ENCODE assay signal across 9 mouse cellular contexts in the genomic region with DNA sequence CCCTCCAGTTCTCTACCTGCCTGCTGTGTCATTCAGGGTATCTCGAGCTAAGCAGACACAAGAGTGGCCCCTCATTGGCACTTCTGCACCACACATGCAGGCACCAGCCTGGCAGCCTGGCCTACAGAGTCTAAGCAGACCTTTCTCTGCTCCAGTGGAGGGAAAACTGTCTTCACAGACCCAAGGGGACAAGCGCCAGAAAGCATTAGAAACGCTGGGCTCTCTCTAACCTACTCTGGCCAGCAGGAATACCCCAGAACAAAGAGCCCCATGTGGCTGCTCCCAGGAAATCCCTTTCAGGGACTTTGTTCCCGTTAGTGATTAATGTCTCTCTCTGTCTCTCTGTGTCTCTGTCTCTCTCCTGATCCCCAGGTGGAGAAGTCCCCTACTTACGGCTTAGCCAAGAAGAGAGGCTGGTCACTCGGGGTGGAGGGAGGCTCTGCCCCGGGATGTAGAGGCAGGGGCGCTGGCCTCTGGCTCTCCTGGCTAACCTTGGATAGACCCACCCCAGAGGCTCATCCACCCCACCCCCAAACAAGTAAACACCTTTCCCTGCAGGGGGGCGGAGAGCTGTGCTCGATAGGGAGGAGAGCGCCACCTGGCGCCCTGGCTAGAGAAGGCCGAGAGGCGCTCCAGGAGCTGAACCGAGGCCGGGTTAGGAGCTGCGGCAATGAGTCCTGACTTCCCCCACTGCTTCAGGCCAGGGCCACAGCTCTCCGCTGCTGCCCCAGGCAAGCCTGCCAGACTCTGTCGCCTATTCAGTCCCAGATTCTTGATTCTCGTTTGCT. TPM values are rescaled to one million over a fixed set of nuclear protein-coding genes. Genes with fewer than 3 reads are reported as not detected.
DNase-seq lines count a peak whose midpoint lies in the region; ATAC-seq and TF ChIP-seq lines count a peak whose summit lies in the region.
"Had no signal": no experiment of that assay in that cellular context is flagged by ENCODE, and none has a peak within 500 bp of the region (broad histone marks: within the 10 kb centered on the region; RNA-seq: fewer than 3 reads in every experiment).

No protein-coding gene starts in this region.

- no peaks in the 10 kb centered on the region for H3K36me3 ChIP-seq in C2C12 (ENCODE audit: control insufficient read depth, insufficient read depth)
- H3K36me3 ChIP-seq in forebrain, embryonic 11.5 days (ENCODE audit: control insufficient read depth, insufficient read depth, low read length): no peaks in the 10 kb centered on the region
- H3K36me3 ChIP-seq in heart, embryonic 14.5 days (ENCODE audit: control insufficient read depth, insufficient read depth, low read length): no peaks in the 10 kb centered on the region
- H3K36me3 ChIP-seq in kidney, postnatal 0 days (ENCODE audit: insufficient read depth, low read length): no peaks in the 10 kb centered on the region
- H3K36me3 ChIP-seq in stomach, postnatal 0 days (ENCODE audit: control insufficient read depth, insufficient read depth, low read length): no peaks in the 10 kb centered on the region

- peak overlapping the region; percentile 51; the same call in 1 of the 2 replicates for H3K9ac ChIP-seq in forebrain, embryonic 11.5 days (ENCODE audit: low read length)
- H3K9ac ChIP-seq in heart, embryonic 14.5 days (ENCODE audit: low read length): peak overlapping the region; percentile 44
- H3K9ac ChIP-seq in kidney, postnatal 0 days (ENCODE audit: low read depth, low read length): no peak overlapping the region
- no peak overlapping the region for H3K9ac ChIP-seq in stomach, postnatal 0 days (ENCODE audit: low read length)

- no peaks in the 10 kb centered on the region for H3K79me3 ChIP-seq in C2C12 (ENCODE audit: low read depth)

- peak overlapping the region; percentile 97 for H3K27ac ChIP-seq in forebrain, embryonic 11.5 days (ENCODE audit: low read depth, low read length)
- H3K27ac ChIP-seq in heart, embryonic 14.5 days (replicated peaks in 1 of 2; ENCODE audit: control insufficient read depth in 1 of 2, insufficient read depth in 1 of 2, low read depth in 2 of 2, low read length in 2 of 2): no peak overlapping the region
- H3K27ac ChIP-seq in kidney, postnatal 0 days: no peak overlapping the region
- no peak overlapping the region for H3K27ac ChIP-seq in stomach, postnatal 0 days (replicated peaks)

- peaks cover 17% of the 10 kb centered on the region; the same call in 1 of the 2 replicates for H3K4me1 ChIP-seq in forebrain, embryonic 11.5 days (replicated peaks; ENCODE audit: control insufficient read depth, insufficient read depth, low read length)
- H3K4me1 ChIP-seq in heart, embryonic 14.5 days (ENCODE audit: control insufficient read depth in 2 of 2, insufficient read depth in 2 of 2, low read length in 2 of 2): peaks cover 36 to 40% of the 10 kb centered on the region in 2 experiments
- no peaks in the 10 kb centered on the region; the same call in 1 of the 2 replicates for H3K4me1 ChIP-seq in kidney, postnatal 0 days (replicated peaks; ENCODE audit: insufficient read depth, low read length)
- no peaks in the 10 kb centered on the region for H3K4me1 ChIP-seq in stomach, postnatal 0 days (replicated peaks; ENCODE audit: control insufficient read depth, insufficient read depth)

- H3K79me2 ChIP-seq in C2C12 (ENCODE audit: control insufficient read depth, insufficient read depth): no peaks in the 10 kb centered on the region

- H3K27me3 ChIP-seq in C2C12 (ENCODE audit: control insufficient read depth, insufficient read depth, insufficient read length): peaks cover 74% of the 10 kb centered on the region
- no peaks in the 10 kb centered on the region for H3K27me3 ChIP-seq in forebrain, embryonic 11.5 days (ENCODE audit: control insufficient read depth, insufficient read depth, low read length)
- no peaks in the 10 kb centered on the region; the same call in 1 of the 2 replicates for H3K27me3 ChIP-seq in heart, embryonic 14.5 days (ENCODE audit: control insufficient read depth, insufficient read depth, low read length)
- peaks cover 10% of the 10 kb centered on the region for H3K27me3 ChIP-seq in kidney, postnatal 0 days (ENCODE audit: insufficient read depth, low read length)
- no peaks in the 10 kb centered on the region; the same call in 1 of the 2 replicates for H3K27me3 ChIP-seq in stomach, postnatal 0 days (ENCODE audit: control insufficient read depth, insufficient read depth, low read length)

- H3ac ChIP-seq in C2C12 (ENCODE audit: control insufficient read depth, insufficient read length, low read depth): no peak overlapping the region

- TF ChIP-seq CTCF in C2C12 (IDR thresholded peaks at IDR 0.05; ENCODE audit: control insufficient read depth, insufficient read depth, insufficient read length): peak; percentile 69
- TF ChIP-seq CTCF in kidney, postnatal 0 days (IDR thresholded peaks at IDR 0.05; ENCODE audit: low read depth): peak; percentile 83
- TF ChIP-seq CTCF in stomach, postnatal 0 days (IDR thresholded peaks at IDR 0.05; ENCODE audit: low read depth): peak; percentile 87

- 3% methylated on average over 20 of the region's 20 CpGs for WGBS in forebrain, embryonic 11.5 days
- WGBS in heart, embryonic 14.5 days: 7% methylated on average over 20 of the region's 20 CpGs
- WGBS in kidney, postnatal 0 days: 6% methylated on average over 19 of the region's 20 CpGs
- WGBS in stomach, postnatal 0 days: 8% methylated on average over 20 of the region's 20 CpGs

- H3K4me3 ChIP-seq in C2C12 (ENCODE audit: insufficient read depth, poor library complexity, severe bottlenecking): no peak overlapping the region
- H3K4me3 ChIP-seq in forebrain, embryonic 11.5 days (ENCODE audit: low read depth, low read length): no peak overlapping the region; the same call in 1 of the 2 replicates
- peak overlapping the region in 1 of 2 experiments; percentile 17; a peak in 1 of 4 replicates for H3K4me3 ChIP-seq in heart, embryonic 14.5 days (ENCODE audit: control insufficient read depth in 1 of 2, insufficient read depth in 1 of 2, low read depth in 1 of 2, low read length in 2 of 2)
- no peak overlapping the region for H3K4me3 ChIP-seq in kidney, postnatal 0 days (replicated peaks; ENCODE audit: low read depth, low read length)
- H3K4me3 ChIP-seq in stomach, postnatal 0 days (ENCODE audit: low read depth, low read length): no peak overlapping the region

- no peaks in the 10 kb centered on the region for H3K9me3 ChIP-seq in forebrain, embryonic 11.5 days (ENCODE audit: control insufficient read depth, low read length)
- peaks cover 4% of the 10 kb centered on the region for H3K9me3 ChIP-seq in heart, embryonic 14.5 days (ENCODE audit: control insufficient read depth, low read length)
- no peaks in the 10 kb centered on the region for H3K9me3 ChIP-seq in kidney, postnatal 0 days (replicated peaks; ENCODE audit: low read length)
- H3K9me3 ChIP-seq in stomach, postnatal 0 days (ENCODE audit: control insufficient read depth, low read length): no peaks in the 10 kb centered on the region

- ATAC-seq in forebrain, embryonic 11.5 days (replicated peaks; ENCODE audit: low FRiP score): peak; percentile 25; the same call in 1 of the 2 replicates
- ATAC-seq in heart, embryonic 14.5 days (ENCODE audit: insufficient number of reproducible peaks, insufficient read depth, low FRiP score, low read depth): peak; percentile 33; the same call in 1 of the 2 replicates
- peak; percentile 48; the same call in 1 of the 2 replicates for ATAC-seq in kidney, postnatal 0 days (replicated peaks; ENCODE audit: low FRiP score, low read depth)
- ATAC-seq in stomach, postnatal 0 days (ENCODE audit: low FRiP score, low TSS enrichment): peak; percentile 55
- ATAC-seq: Patski had no signal

- DNase-seq in c-Kit-positive CD71-negative TER-119-negative erythroid progenitor cells, embryonic 14.5 days (ENCODE audit: low read depth): peak; percentile 36
- DNase-seq in forebrain, embryonic 11.5 days (ENCODE audit: low spot score): peak; percentile 94
- DNase-seq in kidney, postnatal 0 days (ENCODE audit: low spot score): peak; percentile 85
- DNase-seq in liver: peak; percentile 70
- DNase-seq in neural tube, embryonic 10.5 days (ENCODE audit: extremely low spot score, low spot score): peak; percentile 82
- DNase-seq in stomach, postnatal 0 days (ENCODE audit: low spot score): peak; percentile 84

- H3K4me2 ChIP-seq in forebrain, embryonic 11.5 days (ENCODE audit: low read depth, low read length, severe bottlenecking): peak overlapping the region; percentile 47
- peak overlapping the region; percentile 57 for H3K4me2 ChIP-seq in heart, embryonic 14.5 days (ENCODE audit: low read length)
- peak overlapping the region; percentile 33 for H3K4me2 ChIP-seq in kidney, postnatal 0 days (ENCODE audit: low read length)
- H3K4me2 ChIP-seq in stomach, postnatal 0 days (replicated peaks; ENCODE audit: low read depth): no peak overlapping the region; the same call in 1 of the 2 replicates

- no peak for TF ChIP-seq EP300 in stomach, postnatal 0 days (optimal IDR thresholded peaks at IDR 0.05)

TF ChIP-seq in C2C12, 6 proteins besides CTCF, POLR2A, EP300 and RAD21:
- TF ChIP-seq MYOG (IDR thresholded peaks at IDR 0.05; ENCODE audit: control insufficient read depth, extremely low read depth, insufficient read length) (no peak), MYOD1 (IDR thresholded peaks at IDR 0.05; ENCODE audit: control insufficient read depth, insufficient read length, low read depth) (no peak), FOSL1 (IDR thresholded peaks at IDR 0.05; ENCODE audit: insufficient read depth, low read length, poor library complexity, severe bottlenecking) (no peak), USF1 (IDR thresholded peaks at IDR 0.05; ENCODE audit: low read depth) (no peak), MAX (IDR thresholded peaks at IDR 0.05) (no peak), CEBPB (IDR thresholded peaks at IDR 0.05; ENCODE audit: low read depth) (no peak)
TF ChIP-seq in C2C12: peak in this region for 0.

RNA-seq across cellular contexts. Expression of gene Gm13090, which starts 49.9 kb away (rescaled TPM):
- polyA plus RNA-seq in C2C12 (2012; fragmentation: generic; extraction: Trizol): not detected
- polyA plus RNA-seq in forebrain, embryonic 11.5 days (2014; fragmentation: Nextera tagmentation; extraction: Ambion mirVana): 0.39 TPM in 1 of 2 replicates, not detected in the other
- polyA plus RNA-seq in heart, embryonic 14.5 days (2014; fragmentation: Nextera tagmentation; extraction: Ambion mirVana): 0.28 TPM in 1 of 2 replicates, not detected in the other
- 0.32 TPM in 1 of 2 replicates, not detected in the other for polyA plus RNA-seq in kidney, postnatal 0 days (2015; fragmentation: Nextera tagmentation; extraction: Ambion mirVana)
- not detected in 2 replicates for polyA plus RNA-seq in stomach, postnatal 0 days (2015; fragmentation: Nextera tagmentation; extraction: Ambion mirVana)
- polyA plus RNA-seq: Patski had no signal

Comparison
In these comparisons a context has a peak if more than half of its experiments do, and no peak if none do; other contexts are left out.
1. DNase-seq: peak in every context shown above with its lines; median percentile 94 in forebrain, embryonic 11.5 days; 85 in kidney, postnatal 0 days; 84 in stomach, postnatal 0 days; 82 in neural tube, embryonic 10.5 days; 70 in liver; 36 in c-Kit-positive CD71-negative TER-119-negative erythroid progenitor cells, embryonic 14.5 days.
2. H3K9ac ChIP-seq: peak in forebrain, embryonic 11.5 days (single experiment) and heart, embryonic 14.5 days (single experiment); none in kidney, postnatal 0 days (single experiment) and stomach, postnatal 0 days (single experiment).
3. Peak in every context shown above with its lines, with median percentiles within 50 percentile points of each other: CTCF ChIP-seq and ATAC-seq.